Mouse (Mus musculus): Measurements from ENCODE around the gene Gm4787. TPM values are rescaled to one million over a fixed set of nuclear protein-coding genes. Genes with fewer than 3 reads are reported as not detected.
"Not testable (repeated sequence)": the region's sequence is repeated elsewhere in the genome, so short reads cannot be mapped to it uniquely, and the experiment has no call there.

Gm4787 gene
- under 1 TPM; 0.39 to 0.59 TPM for total RNA-seq (2021)
- polyA plus RNA-seq (2012; rRNA removed) = 0.12 and 0.23 TPM in 2 replicates
- long read RNA-seq = 0 reads

GRCm38 (mm10) chr12:81379364-81379763 is at the start of gene Gm4787:
TSS of gene Gm4787 (minus strand) at chr12:81379464.
- 96% methylated on average over 1 of the region's 1 CpGs for WGBS
- H3K4me3 ChIP-seq; H3K27ac ChIP-seq; H3K4me1 ChIP-seq (ENCODE audit: control insufficient read depth, insufficient read depth, low read length); DNase-seq; H3K36me3 ChIP-seq (ENCODE audit: control insufficient read depth, insufficient read depth, low read length); H3K9ac ChIP-seq (ENCODE audit: low read depth, low read length); H3K27me3 ChIP-seq (ENCODE audit: control insufficient read depth, insufficient read depth, low read length); H3K79me2 ChIP-seq (replicated peaks; ENCODE audit: control insufficient read depth, insufficient read depth, low read length); intact Hi-C loops (cut with DNase I): not testable (repeated sequence)

- Histone ChIP-seq H3K9ac (ENCODE audit: low read depth, low read length) (no peak within 1 kb of the TSS), H3K27ac (no peak within 1 kb of the TSS), H3K27me3 (ENCODE audit: control insufficient read depth, insufficient read depth, low read length) (no peaks in the 10 kb centered on the region), H3K4me1 (ENCODE audit: control insufficient read depth, insufficient read depth, low read length) (no peaks in the 10 kb centered on the region), H3K79me2 (replicated peaks; ENCODE audit: control insufficient read depth, insufficient read depth, low read length) (no peaks in the 10 kb centered on the region), H3K4me3 (no peak within 1 kb of the TSS), H3K36me3 (ENCODE audit: control insufficient read depth, insufficient read depth, low read length) (no peaks in the 10 kb centered on the region)
- intact Hi-C loops (cut with DNase I) = no loop called here
- TF ChIP-seq POLR2A (IDR thresholded peaks at IDR 0.05; ENCODE audit: insufficient read depth, low read depth, low read length) (no peak), CTCF (IDR thresholded peaks at IDR 0.05) (no peak), EP300 (IDR thresholded peaks at IDR 0.05; ENCODE audit: insufficient read depth, low read depth, low read length) (no peak)
- DNase-seq = no peak
- WGBS = 89% methylated on average over 1 of the region's 1 CpGs
These were observed 42.6 kb upstream of the Gm4787 start, which contains the start of gene Adam4 for GRCm38 (mm10) chr12:81421846-81422245. TSS of gene Adam4 (minus strand) at chr12:81421946.

GRCm38 (mm10) chr12:81413211-81413610 is 33.9 kb upstream of the Gm4787 start:
- H3K36me3 ChIP-seq (ENCODE audit: control insufficient read depth, insufficient read depth, low read length) = no peaks in the 10 kb centered on the region
- no peak for DNase-seq
- H3K79me2 ChIP-seq (replicated peaks; ENCODE audit: control insufficient read depth, insufficient read depth, low read length) = no peaks in the 10 kb centered on the region
- no peaks in the 10 kb centered on the region for H3K27me3 ChIP-seq (ENCODE audit: control insufficient read depth, insufficient read depth, low read length)
- TF ChIP-seq EP300 (IDR thresholded peaks at IDR 0.05; ENCODE audit: insufficient read depth, low read depth, low read length) (no peak), POLR2A (IDR thresholded peaks at IDR 0.05; ENCODE audit: insufficient read depth, low read depth, low read length) (no peak), CTCF (IDR thresholded peaks at IDR 0.05) (no peak)
- H3K4me3 ChIP-seq = no peak overlapping the region
- no peaks in the 10 kb centered on the region for H3K4me1 ChIP-seq (ENCODE audit: control insufficient read depth, insufficient read depth, low read length)
- WGBS = 78% methylated on average over 3 of the region's 3 CpGs
- no peak overlapping the region for H3K9ac ChIP-seq (ENCODE audit: low read depth, low read length)
- intact Hi-C loops (cut with DNase I) = no loop called here
- no peak overlapping the region for H3K27ac ChIP-seq

- Histone ChIP-seq H3K4me3 (no peak overlapping the region), H3K36me3 (ENCODE audit: control insufficient read depth, insufficient read depth, low read length) (no peaks in the 10 kb centered on the region), H3K27ac (no peak overlapping the region), H3K79me2 (replicated peaks; ENCODE audit: control insufficient read depth, insufficient read depth, low read length) (no peaks in the 10 kb centered on the region), H3K27me3 (ENCODE audit: control insufficient read depth, insufficient read depth, low read length) (no peaks in the 10 kb centered on the region), H3K9ac (ENCODE audit: low read depth, low read length) (no peak overlapping the region), H3K4me1 (ENCODE audit: control insufficient read depth, insufficient read depth, low read length) (no peaks in the 10 kb centered on the region)
- intact Hi-C loops (cut with DNase I) = no loop called here
- 84% methylated on average over 3 of the region's 3 CpGs for WGBS
- DNase-seq = no peak
- TF ChIP-seq EP300 (IDR thresholded peaks at IDR 0.05; ENCODE audit: insufficient read depth, low read depth, low read length) = no peak
These were observed 29.7 kb upstream of the Gm4787 start for GRCm38 (mm10) chr12:81408966-81409365.

GRCm38 (mm10) chr12:81402187-81402586 is 22.9 kb upstream of the Gm4787 start:
- Histone ChIP-seq H3K27me3 (ENCODE audit: control insufficient read depth, insufficient read depth, low read length) (no peaks in the 10 kb centered on the region), H3K27ac (no peak overlapping the region), H3K79me2 (replicated peaks; ENCODE audit: control insufficient read depth, insufficient read depth, low read length) (no peaks in the 10 kb centered on the region), H3K4me3 (no peak overlapping the region), H3K4me1 (ENCODE audit: control insufficient read depth, insufficient read depth, low read length) (no peaks in the 10 kb centered on the region; the same call in 1 of the 2 replicates), H3K36me3 (ENCODE audit: control insufficient read depth, insufficient read depth, low read length) (no peaks in the 10 kb centered on the region), H3K9ac (ENCODE audit: low read depth, low read length) (no peak overlapping the region)
- intact Hi-C loops (cut with DNase I) = loop anchor here (1.0 to 2.0 kb wide), 2 partner anchors 203 to 419 kb away; no protein-coding TSS in a partner anchor
- peak; percentile 17 to 26 for DNase-seq
- 17% methylated on average over 1 of the region's 1 CpGs for WGBS
- TF ChIP-seq CTCF (IDR thresholded peaks at IDR 0.05) = peak; percentile 81
- no peak for TF ChIP-seq POLR2A (IDR thresholded peaks at IDR 0.05; ENCODE audit: insufficient read depth, low read depth, low read length)

- WGBS = 75% methylated on average over 5 of the region's 5 CpGs
- peaks cover 6% of the 10 kb centered on the region for H3K27me3 ChIP-seq (ENCODE audit: control insufficient read depth, insufficient read depth, low read length)
These were observed 45.4 kb downstream of the Gm4787 start for GRCm38 (mm10) chr12:81333841-81334240.

More at GRCm38 (mm10) chr12:81333841-81334240, 45.4 kb downstream of the Gm4787 start:
- Histone ChIP-seq H3K36me3 (ENCODE audit: control insufficient read depth, insufficient read depth, low read length) (no peaks in the 10 kb centered on the region), H3K27ac (no peak overlapping the region), H3K9ac (ENCODE audit: low read depth, low read length) (no peak overlapping the region), H3K79me2 (replicated peaks; ENCODE audit: control insufficient read depth, insufficient read depth, low read length) (no peaks in the 10 kb centered on the region), H3K4me1 (ENCODE audit: control insufficient read depth, insufficient read depth, low read length) (no peaks in the 10 kb centered on the region), H3K4me3 (no peak overlapping the region)
- TF ChIP-seq CTCF (IDR thresholded peaks at IDR 0.05) = no peak
- TF ChIP-seq POLR2A (IDR thresholded peaks at IDR 0.05; ENCODE audit: insufficient read depth, low read depth, low read length) = no peak
- DNase-seq = no peak
- intact Hi-C loops (cut with DNase I) = no loop called here
